In the genomic region with DNA sequence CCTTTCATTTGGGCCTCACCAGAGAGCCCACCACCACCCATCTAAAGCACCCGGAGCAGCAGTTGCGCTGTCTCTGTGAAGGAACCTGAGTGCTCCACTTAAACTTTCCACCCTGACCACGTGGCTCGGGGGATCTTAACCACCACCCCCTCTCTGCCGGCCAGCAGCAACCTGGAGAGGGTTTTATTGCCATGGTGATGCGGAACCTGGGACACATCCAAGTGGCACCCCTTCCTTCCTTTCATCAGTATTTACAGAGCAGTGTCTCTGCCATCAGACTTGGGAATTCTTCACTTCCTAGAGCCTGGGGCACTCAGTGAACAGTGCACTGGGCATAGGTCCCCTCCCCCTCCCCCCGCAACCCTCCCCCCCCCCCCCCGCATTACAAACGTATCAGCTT, we compare ENCODE assay signal across 34 mouse cellular contexts. TPM values are rescaled to one million over a fixed set of nuclear protein-coding genes. Genes with fewer than 3 reads are reported as not detected.
DNase-seq lines count a peak whose midpoint lies in the region; ATAC-seq and TF ChIP-seq lines count a peak whose summit lies in the region.
"Had no signal": no experiment of that assay in that cellular context is flagged by ENCODE, and none has a peak within 500 bp of the region (broad histone marks: within the 10 kb centered on the region; RNA-seq: fewer than 3 reads in every experiment).

No protein-coding gene starts in this region.

- H3K9ac ChIP-seq in lung, embryonic 14.5 days = no peak overlapping the region
- no peak overlapping the region for H3K9ac ChIP-seq in neural tube, embryonic 13.5 days
- no peak overlapping the region for H3K9ac ChIP-seq in neural tube, embryonic 15.5 days (replicated peaks)
- H3K9ac ChIP-seq: embryonic facial prominence, embryonic 12.5 days; heart, embryonic 15.5 days; hindbrain, embryonic 13.5 days; limb, embryonic 12.5 days; liver, embryonic 15.5 days; midbrain, embryonic 12.5 days had no signal

- H3K27me3 ChIP-seq in lung, embryonic 14.5 days (ENCODE audit: insufficient read depth, low read length) = no peaks in the 10 kb centered on the region
- H3K27me3 ChIP-seq in neural tube, embryonic 13.5 days = peaks cover 7% of the 10 kb centered on the region; the same call in 1 of the 2 replicates
- H3K27me3 ChIP-seq in neural tube, embryonic 15.5 days (replicated peaks) = peaks cover 2% of the 10 kb centered on the region; the same call in 1 of the 2 replicates
- H3K27me3 ChIP-seq: heart, embryonic 15.5 days; liver, embryonic 15.5 days had no signal

- no peaks in the 10 kb centered on the region for H3K4me1 ChIP-seq in lung, embryonic 14.5 days (ENCODE audit: insufficient read depth)
- H3K4me1 ChIP-seq in neural tube, embryonic 13.5 days (replicated peaks) = peaks cover 30% of the 10 kb centered on the region
- peaks cover 17% of the 10 kb centered on the region for H3K4me1 ChIP-seq in neural tube, embryonic 15.5 days
- H3K4me1 ChIP-seq: heart, embryonic 15.5 days; liver, embryonic 15.5 days had no signal

- 0 out of 2 replicates have a peak overlapping the region, but pooled peaks have one; percentile 10 for H3K4me2 ChIP-seq in lung, embryonic 14.5 days
- H3K4me2 ChIP-seq in neural tube, embryonic 13.5 days = no peak overlapping the region
- H3K4me2 ChIP-seq in neural tube, embryonic 15.5 days = no peak overlapping the region
- H3K4me2 ChIP-seq: embryonic facial prominence, embryonic 12.5 days; heart, embryonic 15.5 days; hindbrain, embryonic 13.5 days; limb, embryonic 12.5 days; liver, embryonic 15.5 days; midbrain, embryonic 12.5 days had no signal

- no peaks in the 10 kb centered on the region for H3K36me3 ChIP-seq in lung, embryonic 14.5 days (ENCODE audit: insufficient read depth)
- no peaks in the 10 kb centered on the region for H3K36me3 ChIP-seq in neural tube, embryonic 13.5 days
- H3K36me3 ChIP-seq in neural tube, embryonic 15.5 days = no peaks in the 10 kb centered on the region
- H3K36me3 ChIP-seq: embryonic facial prominence, embryonic 12.5 days; heart, embryonic 10.5 days; heart, embryonic 15.5 days; hindbrain, embryonic 13.5 days; limb, embryonic 12.5 days; liver, embryonic 15.5 days; midbrain, embryonic 12.5 days had no signal

- DNase-seq in lung, embryonic 14.5 days = peak; percentile 65
- DNase-seq in lung, adult 18-20 months = no peak
- peak; percentile 10 for DNase-seq in lung, postnatal 14 days
- no peak for DNase-seq in layer of hippocampus, adult 2 months (ENCODE audit: low spot score in 2 of 2)
- DNase-seq: adrenal gland, adult 2 months; cerebellum, adult 8-10 months; cerebellum, postnatal 25 days; embryo, embryonic 11 days; gastrocnemius, postnatal 14 days; heart, adult 11 months; kidney, adult 9 months; kidney, postnatal 25 days; right cerebral cortex, postnatal 4 days; thymus, adult 18-20 months; thymus, postnatal 36 days had no signal

- no peaks in the 10 kb centered on the region for H3K9me3 ChIP-seq in lung, embryonic 14.5 days (ENCODE audit: low read depth, low read length)
- no peaks in the 10 kb centered on the region for H3K9me3 ChIP-seq in neural tube, embryonic 13.5 days
- H3K9me3 ChIP-seq in neural tube, embryonic 15.5 days (replicated peaks) = no peaks in the 10 kb centered on the region
- H3K9me3 ChIP-seq: embryonic facial prominence, embryonic 12.5 days; heart, embryonic 10.5 days; heart, embryonic 15.5 days; hindbrain, embryonic 13.5 days; limb, embryonic 12.5 days; liver, embryonic 15.5 days; midbrain, embryonic 12.5 days had no signal

- peak; percentile 75 for ATAC-seq in lung, embryonic 14.5 days (ENCODE audit: insufficient read depth)
- ATAC-seq in neural tube, embryonic 13.5 days (ENCODE audit: low read depth) = peak; percentile 48; the same call in 1 of the 2 replicates
- no peak for ATAC-seq in neural tube, embryonic 15.5 days (ENCODE audit: low FRiP score)
- no peak for ATAC-seq in megakaryocyte-erythroid progenitor cell, adult 5-6 weeks (replicated peaks; ENCODE audit: low FRiP score, low TSS enrichment, poor library complexity, severe bottlenecking)
- ATAC-seq: activated CD4-positive, CD25-positive, alpha-beta regulatory T cell, adult 4 months; forebrain, embryonic 14.5 days; intestine, postnatal 0 days had no signal

- whole genome bisulfite sequencing in lung, embryonic 14.5 days = 47% methylated on average over 9 of the region's 9 CpGs
- WGBS in neural tube, embryonic 13.5 days = 71% methylated on average over 9 of the region's 9 CpGs
- WGBS in neural tube, embryonic 15.5 days = 60% methylated on average over 9 of the region's 9 CpGs

- H3K4me3 ChIP-seq in lung, embryonic 14.5 days (ENCODE audit: low read depth, low read length) = no peak overlapping the region
- H3K4me3 ChIP-seq in neural tube, embryonic 13.5 days = no peak overlapping the region
- H3K4me3 ChIP-seq in neural tube, embryonic 15.5 days (replicated peaks) = no peak overlapping the region
- H3K4me3 ChIP-seq in layer of hippocampus, adult 2 months = no peak overlapping the region
- H3K4me3 ChIP-seq: embryonic facial prominence, embryonic 12.5 days; heart, embryonic 10.5 days; heart, embryonic 15.5 days; hindbrain, embryonic 13.5 days; left cerebral cortex, adult 2 months; limb, embryonic 12.5 days; liver, embryonic 15.5 days; midbrain, embryonic 12.5 days had no signal

- no peak for TF ChIP-seq CTCF in lung, embryonic 14.5 days (IDR thresholded peaks at IDR 0.05; ENCODE audit: low read depth)
- no peak for TF ChIP-seq CTCF in layer of hippocampus, adult 2 months (conservative IDR thresholded peaks at IDR 0.05)

- H3K27ac ChIP-seq in lung, embryonic 14.5 days (ENCODE audit: low read depth) = no peak overlapping the region
- no peak overlapping the region for H3K27ac ChIP-seq in neural tube, embryonic 13.5 days (replicated peaks)
- no peak overlapping the region for H3K27ac ChIP-seq in neural tube, embryonic 15.5 days (replicated peaks)
- no peak overlapping the region for H3K27ac ChIP-seq in layer of hippocampus, adult 2 months
- H3K27ac ChIP-seq: embryonic facial prominence, embryonic 12.5 days; heart, embryonic 10.5 days; heart, embryonic 15.5 days; hindbrain, embryonic 13.5 days; left cerebral cortex, adult 2 months; limb, embryonic 12.5 days; liver, embryonic 15.5 days; midbrain, embryonic 12.5 days; stomach, postnatal 0 days had no signal

RNA-seq across cellular contexts. Expression of a gene that starts 23.9 kb away (rescaled TPM):
- 0.61 and 0.93 TPM in 2 replicates for polyA plus RNA-seq in lung, embryonic 14.5 days (2014; fragmentation: Nextera tagmentation; extraction: Ambion mirVana)
- 0.50 and 0.73 TPM in 2 replicates for polyA plus RNA-seq in neural tube, embryonic 13.5 days (2015; fragmentation: Nextera tagmentation; extraction: Ambion mirVana)
- 1.7 and 1.8 TPM in 2 replicates for polyA plus RNA-seq in neural tube, embryonic 15.5 days (2015; fragmentation: Nextera tagmentation; extraction: Ambion mirVana)
- 1 to 10 TPM in 1 of 2 experiments, under 1 TPM in 1; 0.74 to 1.2 TPM for total RNA-seq in layer of hippocampus, adult 2 months (2021)
- total RNA-seq in megakaryocyte-erythroid progenitor cell, adult 5-6 weeks (2014; fragmentation: Nextera tagmentation) = 1.2 TPM in 1 of 2 replicates, not detected in the other
- not detected in 2 replicates for total RNA-seq in megakaryocyte-erythroid progenitor cell, adult 5-6 weeks (2017)
- total RNA-seq: gastrocnemius, postnatal 14 days; heart, postnatal 25 days; liver, adult 2 months had no signal
- polyA plus RNA-seq: activated CD4-positive, CD25-positive, alpha-beta regulatory T cell, adult 4 months; intestine, postnatal 0 days had no signal

RNA-seq across cellular contexts. Expression of a gene that starts 24.4 kb away (rescaled TPM):
- 1.8 and 2.5 TPM in 2 replicates for polyA plus RNA-seq in lung, embryonic 14.5 days (2014; fragmentation: Nextera tagmentation; extraction: Ambion mirVana)
- 0.64 and 0.85 TPM in 2 replicates for polyA plus RNA-seq in neural tube, embryonic 13.5 days (2015; fragmentation: Nextera tagmentation; extraction: Ambion mirVana)
- 1.5 TPM in 2 replicates for polyA plus RNA-seq in neural tube, embryonic 15.5 days (2015; fragmentation: Nextera tagmentation; extraction: Ambion mirVana)
- not detected for total RNA-seq in layer of hippocampus, adult 2 months (2021)
- total RNA-seq in megakaryocyte-erythroid progenitor cell, adult 5-6 weeks (2014; fragmentation: Nextera tagmentation) = 2.7 TPM in 1 of 2 replicates, not detected in the other
- total RNA-seq in megakaryocyte-erythroid progenitor cell, adult 5-6 weeks (2017) = not detected in 2 replicates
- total RNA-seq: gastrocnemius, postnatal 14 days; layer of hippocampus, adult 18-20 months; left cerebral cortex, adult 2 months; left cerebral cortex, postnatal 25 days; liver, adult 2 months had no signal
- polyA plus RNA-seq: adrenal gland, adult 2 months had no signal

Comparison
In these comparisons a context has a peak if more than half of its experiments do, and no peak if none do; other contexts are left out.
1. ATAC-seq: peak in lung, embryonic 14.5 days (single experiment) and neural tube, embryonic 13.5 days (single experiment); none in neural tube, embryonic 15.5 days (single experiment) and megakaryocyte-erythroid progenitor cell, adult 5-6 weeks (single experiment).
2. DNase-seq: peak in lung, embryonic 14.5 days (single experiment) and lung, postnatal 14 days (single experiment); none in lung, adult 18-20 months (0 of 2) and layer of hippocampus, adult 2 months (0 of 2).